Mouse (Mus musculus): ENCODE results near the gene Kcnma1. TPM values are rescaled to one million over a fixed set of nuclear protein-coding genes. Genes with fewer than 3 reads are reported as not detected.

The Kcnma1 gene
- polyA plus RNA-seq, 1 experiment from 2014 or later: 2.3 TPM

GRCm38 (mm10) chr14:23782845-23783609 lies 231.3 kb downstream of the Kcnma1 start:
- Histone ChIP-seq H3K4me3 (replicated peaks) (no peak overlapping the region), H3K4me1 (replicated peaks) (peaks cover 19% of the 10 kb centered on the region), H3K36me3 (no peaks in the 10 kb centered on the region), H3K9me3 (no peaks in the 10 kb centered on the region), H3K4me2 (no peak overlapping the region), H3K27ac (no peak overlapping the region), H3K27me3 (no peaks in the 10 kb centered on the region), H3K9ac (replicated peaks) (no peak overlapping the region)
- ATAC-seq (ENCODE audit: insufficient number of reproducible peaks, insufficient read depth, low FRiP score, low TSS enrichment, low read depth): no peak
- 81% methylated on average over 8 of the region's 8 CpGs for WGBS

DNA sequence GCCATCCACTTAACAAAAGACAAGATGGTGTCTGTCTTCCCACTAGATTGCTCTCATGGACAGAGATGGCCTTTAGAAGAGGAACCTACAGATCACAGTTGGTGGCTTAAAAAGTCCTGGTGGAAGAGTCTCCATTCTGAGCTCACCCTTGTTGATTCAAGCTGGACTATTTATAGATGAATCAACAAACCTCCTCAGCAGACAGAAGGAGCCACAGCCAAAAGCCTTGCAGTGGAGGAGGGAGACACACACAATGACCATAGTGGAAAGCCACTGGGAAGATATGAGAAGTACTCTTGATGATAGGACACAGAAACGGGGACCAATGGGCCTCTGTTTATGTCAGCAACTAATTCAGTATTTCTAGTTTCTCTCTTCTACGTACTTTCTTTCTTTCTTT lies 239.7 kb downstream of the Kcnma1 start:
- H3K27me3 ChIP-seq: no peaks in the 10 kb centered on the region
- ATAC-seq (ENCODE audit: insufficient number of reproducible peaks, insufficient read depth, low FRiP score, low TSS enrichment, low read depth): no peak
- no peaks in the 10 kb centered on the region for H3K4me1 ChIP-seq (replicated peaks)
- H3K36me3 ChIP-seq: no peaks in the 10 kb centered on the region
- H3K9ac ChIP-seq (replicated peaks): no peak overlapping the region
- no peaks in the 10 kb centered on the region for H3K9me3 ChIP-seq
- no peak overlapping the region for H3K4me3 ChIP-seq (replicated peaks)
- no peak overlapping the region for H3K4me2 ChIP-seq
- 88% methylated on average over 2 of the region's 2 CpGs for WGBS
- no peak overlapping the region for H3K27ac ChIP-seq

DNA sequence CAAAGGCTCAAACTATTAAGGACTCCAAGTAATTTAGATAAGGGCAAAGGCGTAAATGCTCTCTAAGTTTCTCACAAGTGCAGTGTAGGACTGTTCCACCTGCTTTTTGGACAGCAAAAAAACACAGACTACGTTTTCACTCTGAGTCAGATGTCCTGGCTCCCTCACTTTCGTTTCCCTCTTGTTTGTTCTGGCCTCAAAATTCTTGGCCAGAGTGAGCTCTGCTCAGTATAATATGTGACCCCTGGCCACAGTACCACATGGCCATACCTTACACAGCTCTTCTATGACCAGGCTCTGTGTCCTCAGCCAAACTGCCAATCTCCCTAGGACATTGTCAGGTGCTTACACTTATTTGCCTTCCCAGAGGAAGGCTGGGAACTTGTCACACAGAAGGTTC lies 241.6 kb downstream of the Kcnma1 start:
- no peak overlapping the region for H3K4me3 ChIP-seq (replicated peaks)
- 75% methylated on average over 3 of the region's 3 CpGs for WGBS
- no peak overlapping the region for H3K9ac ChIP-seq (replicated peaks)

GRCm38 (mm10) chr14:23771794-23772193 lies 242.5 kb downstream of the Kcnma1 start:
- no peaks in the 10 kb centered on the region for H3K9me3 ChIP-seq
- H3K4me1 ChIP-seq (replicated peaks): no peaks in the 10 kb centered on the region
- no peak overlapping the region for H3K4me3 ChIP-seq (replicated peaks)
- no peaks in the 10 kb centered on the region for H3K36me3 ChIP-seq
- H3K9ac ChIP-seq (replicated peaks): no peak overlapping the region
- H3K27ac ChIP-seq: no peak overlapping the region
- 59% methylated on average over 1 of the region's 1 CpGs for WGBS
- H3K27me3 ChIP-seq: no peaks in the 10 kb centered on the region
- ATAC-seq (ENCODE audit: insufficient number of reproducible peaks, insufficient read depth, low FRiP score, low TSS enrichment, low read depth): no peak
- no peak overlapping the region for H3K4me2 ChIP-seq

More for the DNA sequence above, 241.6 kb downstream of the Kcnma1 start:
- Histone ChIP-seq H3K27ac (no peak overlapping the region), H3K4me1 (replicated peaks) (no peaks in the 10 kb centered on the region), H3K27me3 (no peaks in the 10 kb centered on the region), H3K4me2 (no peak overlapping the region), H3K9me3 (no peaks in the 10 kb centered on the region), H3K36me3 (no peaks in the 10 kb centered on the region)
- ATAC-seq (ENCODE audit: insufficient number of reproducible peaks, insufficient read depth, low FRiP score, low TSS enrichment, low read depth): no peak

- no peak overlapping the region for H3K4me3 ChIP-seq (replicated peaks)
- 86% methylated on average over 2 of the region's 2 CpGs for WGBS
- no peaks in the 10 kb centered on the region for H3K9me3 ChIP-seq
- no peak overlapping the region for H3K9ac ChIP-seq (replicated peaks)
- H3K27ac ChIP-seq: no peak overlapping the region
- H3K4me1 ChIP-seq (replicated peaks): no peaks in the 10 kb centered on the region
- no peak overlapping the region for H3K4me2 ChIP-seq
- no peaks in the 10 kb centered on the region for H3K36me3 ChIP-seq
- no peak for ATAC-seq (ENCODE audit: insufficient number of reproducible peaks, insufficient read depth, low FRiP score, low TSS enrichment, low read depth)
- peaks cover 3% of the 10 kb centered on the region; the same call in 1 of the 2 replicates for H3K27me3 ChIP-seq
These were observed 251.8 kb downstream of the Kcnma1 start for GRCm38 (mm10) chr14:23762471-23762870.

- H3K27me3 ChIP-seq: no peaks in the 10 kb centered on the region
- no peaks in the 10 kb centered on the region for H3K36me3 ChIP-seq
- no peaks in the 10 kb centered on the region for H3K9me3 ChIP-seq
- H3K27ac ChIP-seq: no peak overlapping the region
- H3K4me1 ChIP-seq (replicated peaks): no peaks in the 10 kb centered on the region
- no peak overlapping the region for H3K4me3 ChIP-seq (replicated peaks)
- WGBS: 87% methylated on average over 5 of the region's 5 CpGs
- no peak overlapping the region for H3K4me2 ChIP-seq
- H3K9ac ChIP-seq (replicated peaks): no peak overlapping the region
- ATAC-seq (ENCODE audit: insufficient number of reproducible peaks, insufficient read depth, low FRiP score, low TSS enrichment, low read depth): no peak
These were observed 254.7 kb downstream of the Kcnma1 start for GRCm38 (mm10) chr14:23759626-23760025.

DNA sequence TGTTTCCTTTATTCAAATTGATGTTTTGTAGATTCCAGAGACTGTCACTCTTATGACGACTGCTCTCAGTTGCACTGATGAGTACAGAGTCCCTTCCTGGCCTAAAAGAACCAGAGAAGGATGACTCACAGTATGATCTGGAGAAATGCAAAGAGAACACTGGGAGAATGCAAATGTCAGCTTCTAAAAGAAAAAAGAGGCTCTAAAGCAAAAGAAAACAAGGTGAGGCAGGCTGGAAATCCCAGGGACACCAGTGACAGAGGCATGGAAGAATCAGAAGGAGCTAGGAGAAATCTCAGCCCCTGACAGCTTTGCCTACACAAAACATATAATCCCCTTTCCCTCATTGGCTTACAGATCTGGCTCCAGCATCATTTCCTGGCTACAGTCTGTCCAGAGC lies 255.9 kb downstream of the Kcnma1 start:
- no peak overlapping the region for H3K4me2 ChIP-seq
- H3K4me3 ChIP-seq (replicated peaks): no peak overlapping the region
- no peak overlapping the region for H3K27ac ChIP-seq
- H3K9me3 ChIP-seq: no peaks in the 10 kb centered on the region
- H3K4me1 ChIP-seq (replicated peaks): no peaks in the 10 kb centered on the region
- WGBS: 69% methylated on average over 1 of the region's 1 CpGs
- H3K9ac ChIP-seq (replicated peaks): no peak overlapping the region
- H3K36me3 ChIP-seq: no peaks in the 10 kb centered on the region
- ATAC-seq (ENCODE audit: insufficient number of reproducible peaks, insufficient read depth, low FRiP score, low TSS enrichment, low read depth): no peak
- H3K27me3 ChIP-seq: no peaks in the 10 kb centered on the region

- H3K27ac ChIP-seq: no peak overlapping the region
- no peaks in the 10 kb centered on the region for H3K9me3 ChIP-seq
- H3K27me3 ChIP-seq: peaks cover 2% of the 10 kb centered on the region; the same call in 1 of the 2 replicates
- WGBS: 85% methylated on average over 2 of the region's 2 CpGs
- H3K4me1 ChIP-seq (replicated peaks): no peaks in the 10 kb centered on the region
- H3K4me2 ChIP-seq: no peak overlapping the region
- H3K9ac ChIP-seq (replicated peaks): no peak overlapping the region
- no peak overlapping the region for H3K4me3 ChIP-seq (replicated peaks)
- no peaks in the 10 kb centered on the region for H3K36me3 ChIP-seq
- ATAC-seq (ENCODE audit: insufficient number of reproducible peaks, insufficient read depth, low FRiP score, low TSS enrichment, low read depth): no peak
These were observed 266.3 kb downstream of the Kcnma1 start for GRCm38 (mm10) chr14:23748011-23748410.

- H3K27ac ChIP-seq: no peak overlapping the region
- no peak for ATAC-seq (ENCODE audit: insufficient number of reproducible peaks, insufficient read depth, low FRiP score, low TSS enrichment, low read depth)
- peaks cover 2% of the 10 kb centered on the region; the same call in 1 of the 2 replicates for H3K27me3 ChIP-seq
- H3K4me1 ChIP-seq (replicated peaks): no peaks in the 10 kb centered on the region
- no peak overlapping the region for H3K4me2 ChIP-seq
- H3K9me3 ChIP-seq: no peaks in the 10 kb centered on the region
- 89% methylated on average over 4 of the region's 4 CpGs for WGBS
- H3K4me3 ChIP-seq (replicated peaks): no peak overlapping the region
- no peak overlapping the region for H3K9ac ChIP-seq (replicated peaks)
- no peaks in the 10 kb centered on the region for H3K36me3 ChIP-seq
These were observed 267.3 kb downstream of the Kcnma1 start for GRCm38 (mm10) chr14:23746976-23747375.

- no peaks in the 10 kb centered on the region for H3K27me3 ChIP-seq
- H3K9me3 ChIP-seq: no peaks in the 10 kb centered on the region
- no peak overlapping the region for H3K9ac ChIP-seq (replicated peaks)
- no peak overlapping the region for H3K4me2 ChIP-seq
- no peak for ATAC-seq (ENCODE audit: insufficient number of reproducible peaks, insufficient read depth, low FRiP score, low TSS enrichment, low read depth)
- H3K4me3 ChIP-seq (replicated peaks): no peak overlapping the region
- H3K4me1 ChIP-seq (replicated peaks): no peaks in the 10 kb centered on the region
- no peak overlapping the region for H3K27ac ChIP-seq
- H3K36me3 ChIP-seq: no peaks in the 10 kb centered on the region
These were observed 272.8 kb downstream of the Kcnma1 start for GRCm38 (mm10) chr14:23741531-23741930.

DNA sequence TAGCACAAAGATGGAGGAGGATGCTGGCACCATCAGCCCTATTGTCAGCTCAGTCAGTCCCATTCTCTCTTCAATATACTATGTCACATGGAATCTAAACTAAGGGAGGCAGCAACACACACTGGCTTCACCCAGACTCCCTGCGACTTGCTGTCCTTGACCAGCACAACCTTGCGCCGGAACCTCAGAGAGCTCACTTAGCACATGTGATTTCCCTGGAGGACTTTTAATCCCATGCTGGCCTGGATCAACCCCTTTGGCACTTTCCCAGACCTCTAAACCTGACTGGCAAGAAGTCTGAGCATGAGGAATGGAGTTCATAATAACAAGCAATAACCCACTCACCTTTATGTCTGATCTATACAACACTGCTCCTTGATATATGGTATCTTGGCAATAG lies 280.1 kb downstream of the Kcnma1 start:
- 94% methylated on average over 3 of the region's 3 CpGs for WGBS
- Histone ChIP-seq H3K27me3 (no peaks in the 10 kb centered on the region; the same call in none of the 2 replicates), H3K27ac (no peak overlapping the region), H3K9me3 (no peaks in the 10 kb centered on the region), H3K9ac (replicated peaks) (no peak overlapping the region), H3K4me3 (replicated peaks) (no peak overlapping the region), H3K4me1 (replicated peaks) (no peaks in the 10 kb centered on the region), H3K36me3 (no peaks in the 10 kb centered on the region), H3K4me2 (no peak overlapping the region)
- no peak for ATAC-seq (ENCODE audit: insufficient number of reproducible peaks, insufficient read depth, low FRiP score, low TSS enrichment, low read depth)

GRCm38 (mm10) chr14:23729377-23729776 lies 284.9 kb downstream of the Kcnma1 start:
- Histone ChIP-seq H3K4me3 (replicated peaks) (no peak overlapping the region), H3K4me1 (replicated peaks) (no peaks in the 10 kb centered on the region), H3K27me3 (peaks cover 4% of the 10 kb centered on the region), H3K4me2 (no peak overlapping the region), H3K9me3 (no peaks in the 10 kb centered on the region), H3K9ac (replicated peaks) (no peak overlapping the region), H3K27ac (no peak overlapping the region), H3K36me3 (no peaks in the 10 kb centered on the region)
- no peak for ATAC-seq (ENCODE audit: insufficient number of reproducible peaks, insufficient read depth, low FRiP score, low TSS enrichment, low read depth)
- 53% methylated on average over 2 of the region's 2 CpGs for WGBS

All from limb, embryonic 12.5 days (tissue).